Mouse (Mus musculus) ES-E14 (cell line): ENCODE measurements around the gene Lgals4.

Source experiments
- CHD2 ChIP-seq: IDR thresholded peaks from 2 replicates; pipeline ENCODE4 v1.6.1; 2014; ENCODE audit warnings: mild to moderate bottlenecking, low read depth, low read length, inconsistent platforms
- ZNF384 ChIP-seq: IDR thresholded peaks from 2 replicates; pipeline ENCODE4 v1.6.1; 2012; ENCODE audit warnings: low read depth, low read length, inconsistent platforms

- TF ChIP-seq ZNF384 (no peak), CHD2 (no peak)
Measured at GRCm38 (mm10) chr7:28831411-28832125, 2.1 kb upstream of the Lgals4 start.
